Mouse (Mus musculus): ENCODE measurements around the gene Ccdc163. TPM values are rescaled to one million over a fixed set of nuclear protein-coding genes. Genes with fewer than 3 reads are reported as not detected.

Ccdc163 gene
- 21.5 TPM for polyA plus RNA-seq (2017; shearing (Covaris generic))

DNA sequence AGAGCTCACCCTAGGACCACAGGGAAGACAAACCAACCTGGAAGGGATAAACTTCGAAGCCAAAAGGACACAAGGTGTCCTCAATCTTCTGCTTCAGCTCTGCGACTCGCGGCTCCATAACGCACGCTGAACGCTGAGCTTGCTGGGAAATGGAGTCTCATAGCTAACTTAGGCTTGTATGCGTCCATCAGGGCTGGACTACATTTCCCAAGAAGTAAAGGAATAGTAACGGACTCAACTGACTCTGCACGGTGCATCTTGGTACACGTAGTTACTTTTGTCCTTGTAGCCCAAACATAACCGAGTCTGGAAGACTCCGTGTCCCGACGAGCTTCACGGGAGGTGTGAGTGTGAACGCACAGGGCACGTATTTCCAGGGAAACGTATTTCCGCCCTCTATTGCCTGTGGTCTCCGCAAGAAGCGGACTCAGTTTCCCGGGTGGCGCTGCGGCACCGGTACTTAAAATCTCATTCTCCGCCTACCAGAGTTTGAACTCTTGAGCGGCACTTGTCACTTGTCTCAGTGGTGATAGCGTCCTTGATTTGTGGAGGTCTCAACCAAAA, at the start of gene Ccdc163, which contains the start of gene Mmachc:
TSS of gene Ccdc163 (plus strand) at position 309 of the 564 bp plus-strand sequence.
TSS of gene Mmachc (minus strand) at position 206 of the 564 bp plus-strand sequence.

DNA sequence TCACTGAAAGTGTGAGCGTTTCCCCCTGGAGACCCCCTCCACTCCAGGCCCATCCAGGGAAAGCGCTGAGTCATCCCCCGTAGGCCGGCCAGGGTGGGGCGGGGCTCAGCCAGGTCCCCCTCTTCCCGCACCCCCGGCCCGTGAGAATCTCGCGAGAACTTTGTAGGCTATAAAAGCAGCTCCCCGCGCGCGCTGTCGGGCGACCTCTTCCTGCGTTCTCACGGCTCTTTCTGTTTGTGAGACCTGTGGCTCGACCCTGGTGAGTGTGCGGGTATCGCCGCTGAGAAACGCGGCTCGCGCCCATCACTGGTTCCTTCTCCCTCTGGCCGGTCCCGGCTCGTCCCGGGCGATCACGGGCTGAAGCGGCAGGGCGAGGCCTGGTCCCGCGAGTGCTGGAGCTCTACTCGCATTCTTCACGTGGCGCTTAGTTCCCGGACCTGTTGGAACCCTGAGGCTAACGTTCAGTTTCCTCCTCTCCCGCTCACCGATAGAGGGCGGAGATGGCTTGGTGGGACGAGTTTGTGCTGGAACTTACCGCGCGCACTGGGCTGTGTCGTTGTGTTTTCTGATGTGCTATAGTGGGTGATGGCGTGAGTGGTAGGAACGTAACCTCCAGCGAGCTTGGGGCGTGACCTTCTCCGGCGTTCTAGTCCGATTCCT, 22.8 kb upstream of the Ccdc163 start, which contains the start of gene Prdx1:
TSS of gene Prdx1 (plus strand) at position 143 of the 660 bp plus-strand sequence.

DNA sequence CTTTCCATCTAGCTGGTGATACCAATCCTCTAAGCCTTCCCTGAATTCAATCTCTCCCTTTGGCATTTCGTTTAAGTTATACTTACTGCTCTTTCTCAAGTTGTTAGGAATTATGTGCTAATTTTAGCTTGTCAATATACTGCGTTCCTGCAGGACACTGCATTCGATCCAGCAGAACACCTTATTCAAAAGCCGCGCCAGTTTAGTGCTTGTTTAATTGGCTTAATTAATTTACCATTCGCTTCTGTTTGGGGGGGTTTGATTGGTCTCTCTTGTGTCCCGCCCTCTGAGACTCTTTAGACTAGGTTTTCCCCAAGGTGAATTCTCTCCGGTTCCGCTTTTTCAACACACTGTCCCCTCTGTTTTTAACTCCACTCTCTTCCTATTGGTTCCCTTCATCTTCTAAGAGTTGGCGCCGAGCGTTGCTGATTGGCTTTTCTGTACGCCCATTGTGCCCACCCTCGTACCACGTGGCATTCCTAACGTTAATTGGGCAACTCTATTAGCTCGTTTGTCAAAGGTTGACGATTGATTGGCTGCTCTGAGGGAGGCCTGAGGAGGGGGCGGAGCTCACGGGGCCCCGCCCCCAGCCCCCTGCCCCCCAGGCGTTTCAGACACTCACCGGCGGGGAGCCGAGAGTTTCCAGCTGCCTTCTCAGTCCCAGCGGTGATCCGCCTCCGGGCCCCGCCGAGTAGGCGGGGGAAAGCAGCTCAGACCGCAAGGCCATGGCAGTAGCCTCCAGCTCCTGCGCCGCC, 12.2 kb downstream of the Ccdc163 start, which contains the start of gene Tesk2:
TSS of gene Tesk2 (plus strand) at position 606 of the 755 bp plus-strand sequence.

Other genes starting within 250 kb of the Ccdc163 start
- gene Mast2, start 244.3 kb upstream of the Ccdc163 start, polyA plus RNA-seq (2017; shearing (Covaris generic)) = 3.1 TPM
- gene Ipp, start 201.0 kb upstream of the Ccdc163 start, polyA plus RNA-seq (2017; shearing (Covaris generic)) = 17.8 TPM
- 30.3 TPM for gene Tmem69, start 152.6 kb upstream of the Ccdc163 start, polyA plus RNA-seq (2017; shearing (Covaris generic))
- 48.2 TPM for gene Gpbp1l1, start 150.9 kb upstream of the Ccdc163 start, polyA plus RNA-seq (2017; shearing (Covaris generic))
- gene Ccdc17, start 111.9 kb upstream of the Ccdc163 start, polyA plus RNA-seq (2017; shearing (Covaris generic)) = 15.1 TPM
- gene Nasp, start 80.6 kb upstream of the Ccdc163 start, polyA plus RNA-seq (2017; shearing (Covaris generic)) = 47.8 TPM
- 361 TPM for gene Akr1a1, start 56.8 kb upstream of the Ccdc163 start, polyA plus RNA-seq (2017; shearing (Covaris generic))
- 665 TPM for gene Prdx1, start 23.0 kb upstream of the Ccdc163 start, polyA plus RNA-seq (2017; shearing (Covaris generic))
- 9.6 TPM for gene Mmachc, start 103 bp upstream of the Ccdc163 start, polyA plus RNA-seq (2017; shearing (Covaris generic))
- 7.8 TPM for gene Tesk2, start 12.4 kb downstream of the Ccdc163 start, polyA plus RNA-seq (2017; shearing (Covaris generic))
- gene Toe1, start 99.1 kb downstream of the Ccdc163 start, polyA plus RNA-seq (2017; shearing (Covaris generic)) = 41.8 TPM
- gene Mutyh, start 99.2 kb downstream of the Ccdc163 start, polyA plus RNA-seq (2017; shearing (Covaris generic)) = 11.0 TPM
- 0.71 TPM for gene Hpdl, start 113.2 kb downstream of the Ccdc163 start, polyA plus RNA-seq (2017; shearing (Covaris generic))
- gene Zswim5, start 168.9 kb downstream of the Ccdc163 start, polyA plus RNA-seq (2017; shearing (Covaris generic)) = 0.05 TPM

Measured in activated CD4-positive, CD25-positive, alpha-beta regulatory T cell, adult 9 weeks (primary cell).